Mouse (Mus musculus) cortical plate, adult 2 months (tissue): ENCODE data around the gene Tamm41.

Experiments used
- CTCF ChIP-seq: fragments of 200-500 bp; IDR thresholded peaks from 2 replicates; pipeline ENCODE4 v1.5.1; 2011; ENCODE audit warnings: mild to moderate bottlenecking, control low read depth, low read length; ENCODE audit not compliant: insufficient read depth; ENCODE audit errors: extremely low read depth
- POLR2A ChIP-seq: fragments of 200-500 bp; IDR thresholded peaks from 2 replicates; pipeline ENCODE4 v1.6.1; 2011; ENCODE audit warnings: mild to moderate bottlenecking, low read length, control low read depth; ENCODE audit not compliant: insufficient read depth; ENCODE audit errors: extremely low read depth

DNA sequence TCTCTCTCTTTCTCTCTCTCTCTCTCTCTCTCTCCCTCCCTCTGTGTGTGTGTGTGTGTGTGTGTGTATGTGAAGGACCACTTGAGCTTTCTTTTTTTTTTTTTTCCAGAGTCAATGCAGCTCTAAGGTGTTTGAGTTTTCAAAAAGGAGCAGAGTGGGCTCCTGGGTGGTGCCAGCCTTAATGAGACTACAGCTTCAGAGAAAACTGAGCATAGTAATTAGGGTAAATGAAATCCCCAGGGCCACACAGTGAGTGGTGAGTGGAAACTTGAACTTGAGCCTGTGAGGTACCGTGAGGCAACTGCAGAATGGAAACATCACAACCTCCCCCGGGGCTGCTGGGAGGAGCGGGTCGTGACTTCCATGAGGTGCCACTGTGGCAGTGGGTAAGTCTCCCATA is 45.8 kb downstream of the Tamm41 start:
- no peak for TF ChIP-seq POLR2A
- TF ChIP-seq CTCF = no peak
